Mouse (Mus musculus) gastrocnemius, postnatal 10 days (tissue): ENCODE measurements around the gene Dtnbp1. TPM values are rescaled to one million over a fixed set of nuclear protein-coding genes. Genes with fewer than 3 reads are reported as not detected.

Experiments used
- DNase-seq: peaks from one replicate; pipeline ENCODE4 v3.0.0; 2021; ENCODE audit warnings: mixed read lengths
- total RNA-seq, 2 experiments: library from RNA; stranded (reverse); gene quantifications; 2 replicates each; pipeline ENCODE4 v1.2.3; 2021

The Dtnbp1 gene
- total RNA-seq, 2 experiments from 2014 or later: 28.2 to 30.1 TPM

- DNase-seq: no peak
Observed at GRCm38 (mm10) chr13:44903416-44903815, 98.5 kb downstream of the Dtnbp1 start.

DNA sequence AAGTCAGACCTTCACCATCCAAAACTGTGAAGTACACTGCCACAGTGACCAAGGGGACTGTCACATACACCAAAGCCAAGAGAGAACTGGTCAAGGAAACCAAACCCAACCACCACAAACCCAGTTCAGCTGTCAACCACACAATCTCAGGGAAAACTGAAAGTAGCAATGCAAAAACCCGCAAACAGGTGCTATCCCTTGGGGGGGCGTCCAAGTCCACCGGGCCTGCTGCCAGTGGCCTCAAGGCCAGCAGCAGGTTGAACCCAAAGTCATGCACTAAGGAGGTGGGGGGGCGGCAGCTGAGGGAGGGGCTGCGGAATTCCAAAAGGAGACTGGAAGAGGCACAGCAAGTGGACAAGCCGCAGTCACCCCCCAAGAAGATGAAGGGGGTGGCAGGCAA is 99.6 kb downstream of the Dtnbp1 start:
- DNase-seq: no peak

- DNase-seq: no peak
Observed at GRCm38 (mm10) chr13:44896211-44896610, 105.7 kb downstream of the Dtnbp1 start.

- no peak for DNase-seq
Observed at GRCm38 (mm10) chr13:44891813-44892730, 109.9 kb downstream of the Dtnbp1 start.

DNA sequence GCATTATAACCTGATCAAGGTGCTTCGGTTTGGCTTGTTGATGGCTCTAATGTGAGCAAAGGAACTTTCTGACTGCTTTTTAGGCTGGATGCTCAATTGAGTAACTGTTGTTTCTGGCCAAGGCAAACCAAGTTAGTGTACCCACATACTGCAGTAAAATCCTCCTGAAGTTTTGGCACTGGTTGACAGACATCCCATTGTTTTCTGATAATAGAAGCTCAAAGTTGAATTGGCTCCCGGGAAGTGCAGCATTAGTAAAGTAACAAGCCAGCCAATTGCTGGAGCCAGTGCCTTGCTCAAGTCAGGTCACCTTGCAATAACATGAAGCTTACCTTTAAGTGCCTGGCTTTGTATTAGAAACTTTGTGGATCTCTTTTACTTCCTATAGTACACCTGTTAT is 111.3 kb downstream of the Dtnbp1 start:
- DNase-seq: no peak

- no peak for DNase-seq
Observed at GRCm38 (mm10) chr13:44886221-44886620, 115.7 kb downstream of the Dtnbp1 start.

GRCm38 (mm10) chr13:44881001-44881400 is 120.9 kb downstream of the Dtnbp1 start:
- DNase-seq: no peak

- no peak for DNase-seq
Observed at GRCm38 (mm10) chr13:44876799-44877198, 125.1 kb downstream of the Dtnbp1 start.

Other genes with a start within 250 kb of the Dtnbp1 start
- gene Gm9817, start 76.5 kb upstream of the Dtnbp1 start, total RNA-seq: under 1 TPM; 0.09 to 0.20 TPM